Mouse (Mus musculus) retina, adult 2 months (tissue): ENCODE measurements at regions not wholly inside any gene's neighbourhood (a gene's known extent, or its start where the extent isn't known, plus 50 kb on each side); places are given as distances from the start of the nearest gene placed in this dataset.

Experiments
- DNase-seq: peaks from one replicate; pipeline ENCODE4 v3.0.0-alpha.2; 2012; ENCODE audit warnings: low read depth, low spot score

- no peak for DNase-seq
These were observed 92.6 kb upstream of the Pmepa1 start for GRCm38 (mm10) chr2:173368899-173369298.

- DNase-seq, result no peak
These were observed 100.6 kb upstream of the Pmepa1 start for GRCm38 (mm10) chr2:173376926-173377325.

GRCm38 (mm10) chr2:173377497-173378257, 101.3 kb upstream of the Pmepa1 start:
- no peak for DNase-seq

- no peak for DNase-seq
These were observed 103.4 kb upstream of the Pmepa1 start for GRCm38 (mm10) chr2:173379736-173380135.

GRCm38 (mm10) chr2:173380341-173380761, 104.0 kb upstream of the Pmepa1 start:
- DNase-seq, result no peak

- no peak for DNase-seq
These were observed 106.0 kb upstream of the Pmepa1 start for GRCm38 (mm10) chr2:173382176-173382813.

GRCm38 (mm10) chr2:173384935-173385586, 108.7 kb upstream of the Pmepa1 start:
- DNase-seq, result no peak

GRCm38 (mm10) chr2:173385722-173386141, 109.4 kb upstream of the Pmepa1 start:
- no peak for DNase-seq

- no peak for DNase-seq
These were observed 111.8 kb upstream of the Pmepa1 start for GRCm38 (mm10) chr2:173388140-173388539.

- DNase-seq, result no peak
These were observed 116.4 kb upstream of the Pmepa1 start for GRCm38 (mm10) chr2:173392557-173393323.

GRCm38 (mm10) chr2:173393324-173393592, 116.9 kb upstream of the Pmepa1 start:
- DNase-seq, result no peak

- no peak for DNase-seq
These were observed 119.2 kb upstream of the Pmepa1 start for GRCm38 (mm10) chr2:173395526-173395925.

GRCm38 (mm10) chr2:173397846-173398331, 121.6 kb upstream of the Pmepa1 start:
- DNase-seq, result no peak

- DNase-seq, result no peak
These were observed 116.8 kb upstream of the 1700021F07Rik start for GRCm38 (mm10) chr2:173405629-173406028.

GRCm38 (mm10) chr2:173406344-173407094, 115.9 kb upstream of the 1700021F07Rik start:
- no peak for DNase-seq

GRCm38 (mm10) chr2:173407133-173407532, 115.3 kb upstream of the 1700021F07Rik start:
- DNase-seq, result no peak

GRCm38 (mm10) chr2:173408681-173409081, 113.7 kb upstream of the 1700021F07Rik start:
- no peak for DNase-seq

GRCm38 (mm10) chr2:173409433-173409832, 113.0 kb upstream of the 1700021F07Rik start:
- no peak for DNase-seq

GRCm38 (mm10) chr2:173413906-173414656, 108.3 kb upstream of the 1700021F07Rik start:
- DNase-seq, result no peak

- DNase-seq, result no peak
These were observed 107.0 kb upstream of the 1700021F07Rik start for GRCm38 (mm10) chr2:173415429-173415828.
